Mouse (Mus musculus): ENCODE results near the gene Iffo1. TPM values are rescaled to one million over a fixed set of nuclear protein-coding genes. Genes with fewer than 3 reads are reported as not detected.

Gene Iffo1
- polyA plus RNA-seq, 1 experiment = 96.0 TPM

- peaks cover 28% of the 10 kb centered on the region for H3K4me1 ChIP-seq (ENCODE audit: control insufficient read depth, insufficient read depth, low read length)
- TF ChIP-seq POLR2A (IDR thresholded peaks at IDR 0.05; ENCODE audit: borderline replicate concordance, insufficient read depth, low read length) (no peak), CTCF (IDR thresholded peaks at IDR 0.05; ENCODE audit: borderline replicate concordance, insufficient read depth, low read depth, low read length) (no peak)
- WGBS = 8% methylated on average over 16 of the region's 16 CpGs
- peak; percentile 55 to 57 for DNase-seq
- peak overlapping the region; percentile 72 for H3K4me3 ChIP-seq (replicated peaks; ENCODE audit: insufficient read depth, low read depth, low read length)
- no peaks in the 10 kb centered on the region for H3K27me3 ChIP-seq (ENCODE audit: control insufficient read depth, insufficient read depth, low read length)
- peak overlapping the region; percentile 89 for H3K27ac ChIP-seq (ENCODE audit: insufficient read depth, low read length)
Observed at GRCm38 (mm10) chr6:125148926-125149568, 4.0 kb downstream of the Iffo1 start.

DNA sequence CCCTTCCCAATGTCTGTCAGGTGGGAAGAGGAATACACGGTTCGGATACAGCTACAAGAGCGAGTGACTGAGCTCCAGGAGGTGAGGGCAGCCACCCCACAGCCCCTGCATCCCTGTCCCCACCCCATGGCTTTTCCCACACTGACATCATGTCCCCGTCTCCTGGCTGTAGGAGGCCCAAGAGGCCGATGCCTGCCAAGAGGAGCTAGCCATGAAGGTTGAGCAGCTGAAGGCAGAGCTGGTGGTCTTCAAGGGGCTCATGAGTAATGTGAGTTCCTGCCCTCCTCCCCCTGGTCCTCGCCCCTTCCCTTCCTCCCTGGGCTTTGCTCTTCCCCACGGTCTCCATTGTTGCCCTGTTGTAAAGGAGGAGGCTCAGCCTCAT, 4.5 kb downstream of the Iffo1 start:
- H3K27me3 ChIP-seq (ENCODE audit: control insufficient read depth, insufficient read depth, low read length) = no peaks in the 10 kb centered on the region
- 18% methylated on average over 7 of the region's 7 CpGs for WGBS
- H3K4me3 ChIP-seq (replicated peaks; ENCODE audit: insufficient read depth, low read depth, low read length) = no peak overlapping the region
- DNase-seq = no peak
- peaks cover 28% of the 10 kb centered on the region for H3K4me1 ChIP-seq (ENCODE audit: control insufficient read depth, insufficient read depth, low read length)
- H3K27ac ChIP-seq (ENCODE audit: insufficient read depth, low read length) = peak overlapping the region; percentile 89
- no peak for TF ChIP-seq CTCF (IDR thresholded peaks at IDR 0.05; ENCODE audit: borderline replicate concordance, insufficient read depth, low read depth, low read length)
- no peak for TF ChIP-seq POLR2A (IDR thresholded peaks at IDR 0.05; ENCODE audit: borderline replicate concordance, insufficient read depth, low read length)

- Histone ChIP-seq H3K4me1 (ENCODE audit: control insufficient read depth, insufficient read depth, low read length) (peaks cover 20% of the 10 kb centered on the region), H3K27me3 (ENCODE audit: control insufficient read depth, insufficient read depth, low read length) (no peaks in the 10 kb centered on the region), H3K4me3 (replicated peaks; ENCODE audit: insufficient read depth, low read depth, low read length) (no peak overlapping the region), H3K27ac (ENCODE audit: insufficient read depth, low read length) (no peak overlapping the region)
- 70% methylated on average over 22 of the region's 22 CpGs for WGBS
- no peak for DNase-seq
- TF ChIP-seq CTCF (IDR thresholded peaks at IDR 0.05; ENCODE audit: borderline replicate concordance, insufficient read depth, low read depth, low read length) (no peak), POLR2A (IDR thresholded peaks at IDR 0.05; ENCODE audit: borderline replicate concordance, insufficient read depth, low read length) (no peak)
Observed at GRCm38 (mm10) chr6:125152212-125153017, 7.4 kb downstream of the Iffo1 start.

GRCm38 (mm10) chr6:125153018-125153389, 8.0 kb downstream of the Iffo1 start:
- Histone ChIP-seq H3K4me1 (ENCODE audit: control insufficient read depth, insufficient read depth, low read length) (peaks cover 16% of the 10 kb centered on the region), H3K4me3 (replicated peaks; ENCODE audit: insufficient read depth, low read depth, low read length) (no peak overlapping the region), H3K27ac (ENCODE audit: insufficient read depth, low read length) (no peak overlapping the region), H3K27me3 (ENCODE audit: control insufficient read depth, insufficient read depth, low read length) (no peaks in the 10 kb centered on the region)
- TF ChIP-seq POLR2A (IDR thresholded peaks at IDR 0.05; ENCODE audit: borderline replicate concordance, insufficient read depth, low read length) = no peak
- TF ChIP-seq CTCF (IDR thresholded peaks at IDR 0.05; ENCODE audit: borderline replicate concordance, insufficient read depth, low read depth, low read length) = no peak
- no peak for DNase-seq
- WGBS = 82% methylated on average over 5 of the region's 5 CpGs

DNA sequence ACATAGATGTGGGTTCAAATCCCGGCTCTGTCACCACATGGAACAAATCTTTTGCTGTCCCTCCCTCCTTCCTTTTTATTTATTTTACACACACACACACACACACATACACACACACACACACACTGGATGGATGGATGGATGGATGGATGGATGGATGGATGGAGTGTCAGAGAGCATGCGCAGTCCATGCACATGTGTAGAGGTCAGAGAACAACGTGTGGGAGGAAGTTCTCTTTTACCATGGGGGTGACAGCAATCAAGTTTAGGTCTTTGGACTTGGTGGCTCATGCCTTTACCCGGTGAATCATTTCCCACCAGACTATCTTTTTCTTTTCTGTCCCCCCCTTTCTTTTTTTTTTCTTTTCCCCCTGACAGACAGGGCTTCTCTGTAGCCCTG, 8.6 kb downstream of the Iffo1 start:
- Histone ChIP-seq H3K27ac (ENCODE audit: insufficient read depth, low read length) (no peak overlapping the region), H3K27me3 (ENCODE audit: control insufficient read depth, insufficient read depth, low read length) (no peaks in the 10 kb centered on the region), H3K4me3 (replicated peaks; ENCODE audit: insufficient read depth, low read depth, low read length) (no peak overlapping the region), H3K4me1 (ENCODE audit: control insufficient read depth, insufficient read depth, low read length) (peaks cover 10% of the 10 kb centered on the region)
- 85% methylated on average over 4 of the region's 4 CpGs for WGBS
- DNase-seq = no peak
- TF ChIP-seq CTCF (IDR thresholded peaks at IDR 0.05; ENCODE audit: borderline replicate concordance, insufficient read depth, low read depth, low read length) (no peak), POLR2A (IDR thresholded peaks at IDR 0.05; ENCODE audit: borderline replicate concordance, insufficient read depth, low read length) (no peak)

GRCm38 (mm10) chr6:125154550-125154949, 9.5 kb downstream of the Iffo1 start:
- Histone ChIP-seq H3K27me3 (ENCODE audit: control insufficient read depth, insufficient read depth, low read length) (no peaks in the 10 kb centered on the region), H3K27ac (ENCODE audit: insufficient read depth, low read length) (no peak overlapping the region), H3K4me3 (replicated peaks; ENCODE audit: insufficient read depth, low read depth, low read length) (no peak overlapping the region), H3K4me1 (ENCODE audit: control insufficient read depth, insufficient read depth, low read length) (peaks cover 3% of the 10 kb centered on the region)
- no peak for TF ChIP-seq POLR2A (IDR thresholded peaks at IDR 0.05; ENCODE audit: borderline replicate concordance, insufficient read depth, low read length)
- TF ChIP-seq CTCF (IDR thresholded peaks at IDR 0.05; ENCODE audit: borderline replicate concordance, insufficient read depth, low read depth, low read length) = peak; percentile 57
- DNase-seq = peak in 1 of 2 experiments; percentile 41

- WGBS = 84% methylated on average over 8 of the region's 8 CpGs
- Histone ChIP-seq H3K4me1 (ENCODE audit: control insufficient read depth, insufficient read depth, low read length) (no peaks in the 10 kb centered on the region; the same call in none of the 2 replicates), H3K4me3 (replicated peaks; ENCODE audit: insufficient read depth, low read depth, low read length) (no peak overlapping the region), H3K27ac (ENCODE audit: insufficient read depth, low read length) (no peak overlapping the region), H3K27me3 (ENCODE audit: control insufficient read depth, insufficient read depth, low read length) (no peaks in the 10 kb centered on the region)
- no peak for DNase-seq
- TF ChIP-seq POLR2A (IDR thresholded peaks at IDR 0.05; ENCODE audit: borderline replicate concordance, insufficient read depth, low read length) (no peak), CTCF (IDR thresholded peaks at IDR 0.05; ENCODE audit: borderline replicate concordance, insufficient read depth, low read depth, low read length) (no peak)
Observed at GRCm38 (mm10) chr6:125155262-125155661, 10.2 kb downstream of the Iffo1 start.

GRCm38 (mm10) chr6:125156491-125156890, 11.4 kb downstream of the Iffo1 start:
- H3K27ac ChIP-seq (ENCODE audit: insufficient read depth, low read length) = no peak overlapping the region
- TF ChIP-seq CTCF (IDR thresholded peaks at IDR 0.05; ENCODE audit: borderline replicate concordance, insufficient read depth, low read depth, low read length) (no peak), POLR2A (IDR thresholded peaks at IDR 0.05; ENCODE audit: borderline replicate concordance, insufficient read depth, low read length) (no peak)
- no peak overlapping the region for H3K4me3 ChIP-seq (replicated peaks; ENCODE audit: insufficient read depth, low read depth, low read length)
- WGBS = 85% methylated on average over 3 of the region's 3 CpGs
- H3K4me1 ChIP-seq (ENCODE audit: control insufficient read depth, insufficient read depth, low read length) = peaks cover 11% of the 10 kb centered on the region
- no peak for DNase-seq
- no peaks in the 10 kb centered on the region for H3K27me3 ChIP-seq (ENCODE audit: control insufficient read depth, insufficient read depth, low read length)

All from cerebellum, adult 2 months (tissue).